Mouse (Mus musculus) bone marrow macrophage, adult 2 months (primary cell): ENCODE results near the gene Nudt12.

ENCODE experiments used
- CTCF ChIP-seq: IDR thresholded peaks from 2 replicates; pipeline ENCODE4 v1.5.1; 2012; ENCODE audit warnings: low read depth, mild to moderate bottlenecking, low read length, moderate library complexity
- POLR2A ChIP-seq: IDR thresholded peaks from 2 replicates; pipeline ENCODE4 v1.6.1; 2012; ENCODE audit warnings: mild to moderate bottlenecking, low read depth, low read length, borderline replicate concordance

- TF ChIP-seq CTCF (no peak), POLR2A (no peak)
Measured at GRCm38 (mm10) chr17:58973237-58973636, 39.9 kb downstream of the Nudt12 start.
